Mouse (Mus musculus): Measurements from ENCODE around the gene G6pc3. TPM values are rescaled to one million over a fixed set of nuclear protein-coding genes. Genes with fewer than 3 reads are reported as not detected.

Gene G6pc3
- polyA plus RNA-seq, 1 experiment from 2014 or later = 40.9 TPM

GRCm38 (mm10) chr11:102224686-102225085, 35.3 kb downstream of the G6pc3 start:
- no peak for DNase-seq (ENCODE audit: low spot score)
- WGBS = 5% methylated on average over 22 of the region's 22 CpGs
- peak overlapping the region; percentile 53; the same call in 1 of the 2 replicates for H3K27ac ChIP-seq
- no peaks in the 10 kb centered on the region for H3K9me3 ChIP-seq
- H3K4me1 ChIP-seq = peaks cover 100% of the 10 kb centered on the region
- peaks cover 11% of the 10 kb centered on the region for H3K36me3 ChIP-seq
- no peaks in the 10 kb centered on the region for H3K27me3 ChIP-seq (ENCODE audit: insufficient read depth, poor library complexity, severe bottlenecking)
- H3K4me3 ChIP-seq = peak overlapping the region; percentile 53

GRCm38 (mm10) chr11:102225221-102225620, 35.8 kb downstream of the G6pc3 start:
- WGBS = 56% methylated on average over 5 of the region's 5 CpGs
- Histone ChIP-seq H3K9me3 (no peaks in the 10 kb centered on the region), H3K27ac (peak overlapping the region; percentile 53; the same call in 1 of the 2 replicates), H3K36me3 (peaks cover 11% of the 10 kb centered on the region), H3K27me3 (ENCODE audit: insufficient read depth, poor library complexity, severe bottlenecking) (no peaks in the 10 kb centered on the region), H3K4me1 (peaks cover 94% of the 10 kb centered on the region), H3K4me3 (peak overlapping the region; percentile 53)
- DNase-seq (ENCODE audit: low spot score) = no peak

GRCm38 (mm10) chr11:102226067-102226978, 36.9 kb downstream of the G6pc3 start:
- H3K27me3 ChIP-seq (ENCODE audit: insufficient read depth, poor library complexity, severe bottlenecking) = no peaks in the 10 kb centered on the region
- peak overlapping the region; percentile 68 for H3K27ac ChIP-seq
- DNase-seq (ENCODE audit: low spot score) = no peak
- WGBS = 69% methylated on average over 12 of the region's 12 CpGs
- peaks cover 8% of the 10 kb centered on the region for H3K36me3 ChIP-seq
- H3K4me1 ChIP-seq = peaks cover 83% of the 10 kb centered on the region
- H3K9me3 ChIP-seq = no peaks in the 10 kb centered on the region
- H3K4me3 ChIP-seq = 0 out of 2 replicates have a peak overlapping the region, but pooled peaks have one; percentile 3

GRCm38 (mm10) chr11:102227270-102228190, 38.1 kb downstream of the G6pc3 start:
- no peaks in the 10 kb centered on the region for H3K36me3 ChIP-seq
- 20% methylated on average over 12 of the region's 12 CpGs for WGBS
- H3K4me3 ChIP-seq = peak overlapping the region; percentile 95
- no peaks in the 10 kb centered on the region for H3K9me3 ChIP-seq
- H3K27ac ChIP-seq = peak overlapping the region; percentile 96
- no peak for DNase-seq (ENCODE audit: low spot score)
- H3K27me3 ChIP-seq (ENCODE audit: insufficient read depth, poor library complexity, severe bottlenecking) = no peaks in the 10 kb centered on the region
- H3K4me1 ChIP-seq = peaks cover 71% of the 10 kb centered on the region

- H3K4me1 ChIP-seq = peaks cover 65% of the 10 kb centered on the region
- no peak for DNase-seq (ENCODE audit: low spot score)
- H3K36me3 ChIP-seq = no peaks in the 10 kb centered on the region
- H3K9me3 ChIP-seq = no peaks in the 10 kb centered on the region
- 15% methylated on average over 9 of the region's 9 CpGs for WGBS
- no peaks in the 10 kb centered on the region for H3K27me3 ChIP-seq (ENCODE audit: insufficient read depth, poor library complexity, severe bottlenecking)
- H3K4me3 ChIP-seq = peak overlapping the region; percentile 95
- H3K27ac ChIP-seq = peak overlapping the region; percentile 96
Observed at GRCm38 (mm10) chr11:102228191-102228545, 38.7 kb downstream of the G6pc3 start.

- H3K27me3 ChIP-seq (ENCODE audit: insufficient read depth, poor library complexity, severe bottlenecking) = no peaks in the 10 kb centered on the region
- H3K27ac ChIP-seq = peak overlapping the region; percentile 96
- WGBS = 14% methylated on average over 7 of the region's 7 CpGs
Observed at GRCm38 (mm10) chr11:102228646-102229268, 39.3 kb downstream of the G6pc3 start.

GRCm38 (mm10) chr11:102229331-102229953, 40.0 kb downstream of the G6pc3 start:
- no peaks in the 10 kb centered on the region for H3K9me3 ChIP-seq
- H3K4me3 ChIP-seq = peak overlapping the region; percentile 95
- under 1% methylated on average over 40 of the region's 47 CpGs for WGBS
- H3K27me3 ChIP-seq (ENCODE audit: insufficient read depth, poor library complexity, severe bottlenecking) = no peaks in the 10 kb centered on the region
- H3K27ac ChIP-seq = peak overlapping the region; percentile 96
- H3K4me1 ChIP-seq = peaks cover 52% of the 10 kb centered on the region
- no peak for DNase-seq (ENCODE audit: low spot score)
- H3K36me3 ChIP-seq = no peaks in the 10 kb centered on the region

More at GRCm38 (mm10) chr11:102228646-102229268, 39.3 kb downstream of the G6pc3 start:
- Histone ChIP-seq H3K9me3 (no peaks in the 10 kb centered on the region), H3K4me3 (peak overlapping the region; percentile 95), H3K36me3 (no peaks in the 10 kb centered on the region), H3K4me1 (peaks cover 59% of the 10 kb centered on the region)
- DNase-seq (ENCODE audit: low spot score) = no peak

GRCm38 (mm10) chr11:102230006-102230741, 40.8 kb downstream of the G6pc3 start, which contains the start of gene Hdac5:
TSS of gene Hdac5 (minus strand) at chr11:102230166.
- DNase-seq (ENCODE audit: low spot score) = peak; percentile 98
- under 1% methylated on average over 49 of the region's 49 CpGs for WGBS
- peaks cover 45% of the 10 kb centered on the region for H3K4me1 ChIP-seq
- no peaks in the 10 kb centered on the region for H3K27me3 ChIP-seq (ENCODE audit: insufficient read depth, poor library complexity, severe bottlenecking)
- H3K4me3 ChIP-seq = peak within 1 kb of the TSS; percentile 95
- H3K9me3 ChIP-seq = no peaks in the 10 kb centered on the region
- peak within 1 kb of the TSS; percentile 96 for H3K27ac ChIP-seq
- H3K36me3 ChIP-seq = no peaks in the 10 kb centered on the region

GRCm38 (mm10) chr11:102236022-102236421, 46.6 kb downstream of the G6pc3 start:
- Histone ChIP-seq H3K27me3 (ENCODE audit: insufficient read depth, poor library complexity, severe bottlenecking) (no peaks in the 10 kb centered on the region), H3K27ac (no peak overlapping the region), H3K36me3 (no peaks in the 10 kb centered on the region), H3K4me1 (peaks cover 5% of the 10 kb centered on the region; the same call in 1 of the 2 replicates), H3K9me3 (no peaks in the 10 kb centered on the region), H3K4me3 (no peak overlapping the region)
- WGBS = 26% methylated on average over 2 of the region's 2 CpGs
- no peak for DNase-seq (ENCODE audit: low spot score)

GRCm38 (mm10) chr11:102240636-102241035, 51.2 kb downstream of the G6pc3 start:
- Histone ChIP-seq H3K27me3 (ENCODE audit: insufficient read depth, poor library complexity, severe bottlenecking) (no peaks in the 10 kb centered on the region), H3K36me3 (no peaks in the 10 kb centered on the region), H3K4me3 (no peak overlapping the region), H3K4me1 (peaks cover 21% of the 10 kb centered on the region), H3K27ac (no peak overlapping the region), H3K9me3 (no peaks in the 10 kb centered on the region)
- WGBS = 84% methylated on average over 6 of the region's 6 CpGs
- no peak for DNase-seq (ENCODE audit: low spot score)

GRCm38 (mm10) chr11:102241246-102241645, 51.8 kb downstream of the G6pc3 start:
- no peaks in the 10 kb centered on the region for H3K36me3 ChIP-seq
- no peaks in the 10 kb centered on the region for H3K9me3 ChIP-seq
- 72% methylated on average over 5 of the region's 5 CpGs for WGBS
- H3K27ac ChIP-seq = no peak overlapping the region
- no peak overlapping the region for H3K4me3 ChIP-seq
- no peaks in the 10 kb centered on the region for H3K27me3 ChIP-seq (ENCODE audit: insufficient read depth, poor library complexity, severe bottlenecking)
- no peak for DNase-seq (ENCODE audit: low spot score)
- peaks cover 22% of the 10 kb centered on the region for H3K4me1 ChIP-seq

Data from heart, embryonic 10.5 days (tissue).